Mouse (Mus musculus): Measurements from ENCODE around the gene BC004004. TPM values are rescaled to one million over a fixed set of nuclear protein-coding genes. Genes with fewer than 3 reads are reported as not detected.

Gene BC004004
- total RNA-seq, 2 experiments from 2014 or later: 86.2 to 93.7 TPM

Other genes with a start within 250 kb of the BC004004 start
- gene Srsf3, start 236.2 kb upstream of the BC004004 start, total RNA-seq (2021): 100 to 1,000 TPM; 113 to 117 TPM
- 10 to 100 TPM; 36.0 to 54.2 TPM for gene Cdkn1a, start 177.8 kb upstream of the BC004004 start, total RNA-seq (2021)
- under 1 TPM in 1 of 2 experiments, not detected in 1; 0.14 TPM for gene Rab44, start 154.6 kb upstream of the BC004004 start, total RNA-seq (2021)
- gene Cpne5, start 30.6 kb upstream of the BC004004 start, total RNA-seq (2021): 100 to 1,000 TPM; 121 to 149 TPM
- gene Ppil1, start 4.6 kb upstream of the BC004004 start, total RNA-seq (2021): 10 to 100 TPM; 19.7 to 20.8 TPM
- gene Pi16, start 48.9 kb downstream of the BC004004 start, total RNA-seq (2021): 1 to 10 TPM; 1.1 to 1.5 TPM
- 100 to 1,000 TPM; 553 to 573 TPM for gene Mtch1, start 79.1 kb downstream of the BC004004 start, total RNA-seq (2021)
- gene Fgd2, start 92.1 kb downstream of the BC004004 start, total RNA-seq (2021): 1 to 10 TPM; 5.2 to 6.8 TPM
- 1 to 10 TPM; 6.8 to 7.4 TPM for gene Pim1, start 222.0 kb downstream of the BC004004 start, total RNA-seq (2021)